9 mouse cellular contexts compared by ENCODE assay signal in the genomic region with DNA sequence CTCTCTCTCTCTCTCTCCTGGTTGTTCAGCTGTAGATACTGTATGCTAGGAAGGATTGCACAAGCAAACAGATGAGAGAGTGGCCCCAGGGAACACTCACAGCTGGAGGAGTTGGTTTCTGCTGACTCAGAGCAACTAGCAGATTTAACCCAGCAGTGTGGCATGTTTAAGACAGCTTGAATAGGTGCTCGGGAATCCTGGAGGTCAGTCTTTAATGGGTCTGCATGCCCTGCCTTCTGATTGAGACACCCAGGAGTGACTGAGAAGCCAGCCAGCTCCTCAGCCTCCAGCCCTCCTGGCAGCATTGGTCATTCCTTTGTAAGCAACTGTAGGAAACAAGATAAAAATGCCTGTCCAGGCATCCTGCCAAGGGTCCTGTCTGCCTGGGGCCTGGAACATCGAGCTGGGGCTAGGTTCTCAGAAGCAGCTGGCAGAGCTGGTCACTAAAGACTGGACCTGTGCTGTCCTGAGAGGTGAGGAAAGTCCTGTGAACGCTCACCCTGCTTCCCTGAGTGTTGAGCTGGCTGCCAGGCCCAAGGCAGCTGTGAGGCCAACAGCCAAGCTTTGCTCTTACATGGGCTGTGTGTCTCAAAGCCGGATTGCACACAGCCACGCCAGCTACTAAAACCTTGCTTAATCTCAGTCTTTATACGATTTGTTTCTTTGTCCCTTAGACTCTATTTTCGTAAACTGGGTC. TPM values are rescaled to one million over a fixed set of nuclear protein-coding genes. Genes with fewer than 3 reads are reported as not detected.
DNase-seq lines count a peak whose midpoint lies in the region; ATAC-seq and TF ChIP-seq lines count a peak whose summit lies in the region.
"Had no signal": no experiment of that assay in that cellular context is flagged by ENCODE, and none has a peak within 500 bp of the region (broad histone marks: within the 10 kb centered on the region; RNA-seq: fewer than 3 reads in every experiment).

No protein-coding gene starts in this region.

- no peak for TF ChIP-seq EP300 in lung, postnatal 0 days (IDR thresholded peaks at IDR 0.05)

- H3K9ac ChIP-seq in lung, postnatal 0 days (replicated peaks; ENCODE audit: low read depth) = no peak overlapping the region
- H3K9ac ChIP-seq: neural tube, embryonic 12.5 days had no signal

- no peak for TF ChIP-seq CTCF in embryonic fibroblast, embryonic 13.5 days (IDR thresholded peaks at IDR 0.05; ENCODE audit: borderline replicate concordance, insufficient read depth, low read length)
- TF ChIP-seq CTCF in lung, postnatal 0 days (IDR thresholded peaks at IDR 0.05) = no peak

- peak; percentile 91 for ATAC-seq in lung, postnatal 0 days
- no peak for ATAC-seq in activated CD4-positive, CD25-positive, alpha-beta regulatory T cell, adult 4 months

- intact Hi-C loops in heart, postnatal 25 days (cut with DNase I) = loop anchor here (1.0 to 5.0 kb wide), 2 partner anchors 27 to 61 kb away; no protein-coding TSS in a partner anchor

- 39% methylated on average over 7 of the region's 7 CpGs for WGBS in lung, postnatal 0 days

- H3K4me3 ChIP-seq in embryonic fibroblast, embryonic 13.5 days (ENCODE audit: insufficient read depth, low read length) = no peak overlapping the region
- no peak overlapping the region for H3K4me3 ChIP-seq in lung, postnatal 0 days (ENCODE audit: low read depth, low read length)
- H3K4me3 ChIP-seq: neural tube, embryonic 12.5 days had no signal

- no peaks in the 10 kb centered on the region for H3K4me1 ChIP-seq in embryonic fibroblast, embryonic 13.5 days (ENCODE audit: control insufficient read depth, insufficient read depth, low read length)
- H3K4me1 ChIP-seq in lung, postnatal 0 days (ENCODE audit: insufficient read depth, low read depth, low read length) = peaks cover 4% of the 10 kb centered on the region; the same call in 1 of the 2 replicates
- H3K4me1 ChIP-seq: neural tube, embryonic 12.5 days had no signal

- no peak overlapping the region for H3K4me2 ChIP-seq in lung, postnatal 0 days (replicated peaks; ENCODE audit: low read depth, low read length)
- H3K4me2 ChIP-seq: neural tube, embryonic 12.5 days had no signal

- H3K27me3 ChIP-seq in lung, postnatal 0 days (replicated peaks; ENCODE audit: insufficient read depth, low read length) = no peaks in the 10 kb centered on the region
- H3K27me3 ChIP-seq: neural tube, embryonic 12.5 days had no signal

- H3K9me3 ChIP-seq in lung, postnatal 0 days (ENCODE audit: low read length) = no peaks in the 10 kb centered on the region

- peaks cover 11% of the 10 kb centered on the region; the same call in 1 of the 2 replicates for H3K36me3 ChIP-seq in lung, postnatal 0 days (ENCODE audit: insufficient read depth, low read length)
- H3K36me3 ChIP-seq: neural tube, embryonic 12.5 days had no signal

- no peak for TF ChIP-seq POLR2A in embryonic fibroblast, embryonic 13.5 days (IDR thresholded peaks at IDR 0.05; ENCODE audit: low read depth, low read length)

- H3K27ac ChIP-seq in embryonic fibroblast, embryonic 13.5 days (ENCODE audit: insufficient read depth, low read length) = peak overlapping the region; percentile 15
- peak overlapping the region; percentile 68; the same call in 1 of the 2 replicates for H3K27ac ChIP-seq in lung, postnatal 0 days (ENCODE audit: low read length)
- H3K27ac ChIP-seq: neural tube, embryonic 12.5 days had no signal

- DNase-seq in layer of hippocampus, adult 11-12 months (ENCODE audit: low spot score) = peak; percentile 14
- no peak for DNase-seq in layer of hippocampus, adult 9-11 months
- DNase-seq in NIH3T3 (ENCODE audit: low read depth) = peak; percentile 98
- peak; percentile 76 for DNase-seq in heart, postnatal 25 days (ENCODE audit: low spot score)
- peak; percentile 88 for DNase-seq in lung, postnatal 0 days (ENCODE audit: low spot score)
- no peak for DNase-seq in spleen, postnatal 14 days (ENCODE audit: low spot score in 2 of 2)

RNA-seq across cellular contexts. Expression of a gene that starts 31.4 kb away (rescaled TPM):
- polyA plus RNA-seq in embryonic fibroblast, embryonic 13.5 days (2011; ENCODE audit: insufficient read length, low read depth, missing spikeins) = 35.2 and 38.0 TPM in 2 replicates
- 10 to 100 TPM; 60.2 to 60.5 TPM for total RNA-seq in heart, postnatal 25 days (2021)
- 46.6 and 47.9 TPM in 2 replicates for polyA plus RNA-seq in lung, postnatal 0 days (2015; fragmentation: Nextera tagmentation; extraction: Ambion mirVana)
- polyA plus RNA-seq in activated CD4-positive, CD25-positive, alpha-beta regulatory T cell, adult 4 months (2017; shearing (Covaris generic)) = 10 to 100 TPM; 18.3 to 18.4 TPM

RNA-seq across cellular contexts. Expression of a gene that starts 35.1 kb away (rescaled TPM):
- polyA plus RNA-seq in embryonic fibroblast, embryonic 13.5 days (2011; ENCODE audit: insufficient read length, low read depth, missing spikeins) = 0.30 and 0.61 TPM in 2 replicates
- 1 to 10 TPM; 3.9 to 4.2 TPM for total RNA-seq in heart, postnatal 25 days (2021)
- polyA plus RNA-seq in lung, postnatal 0 days (2015; fragmentation: Nextera tagmentation; extraction: Ambion mirVana) = 0.52 and 0.68 TPM in 2 replicates
- polyA plus RNA-seq in activated CD4-positive, CD25-positive, alpha-beta regulatory T cell, adult 4 months (2017; shearing (Covaris generic)) = not detected
- polyA plus RNA-seq: neural tube, embryonic 12.5 days had no signal

Comparison
In these comparisons a context has a peak if more than half of its experiments do, and no peak if none do; other contexts are left out.
1. DNase-seq: peak in layer of hippocampus, adult 11-12 months (single experiment), NIH3T3 (single experiment), heart, postnatal 25 days (single experiment) and lung, postnatal 0 days (single experiment); none in layer of hippocampus, adult 9-11 months (single experiment) and spleen, postnatal 14 days (0 of 2).